Mouse (Mus musculus) kidney, adult 11 months (tissue): Measurements from ENCODE around the gene Trp53i11.

Experiments used
- DNase-seq: peaks from one replicate; pipeline ENCODE4 v3.0.0; 2022

Trp53i11 gene

DNA sequence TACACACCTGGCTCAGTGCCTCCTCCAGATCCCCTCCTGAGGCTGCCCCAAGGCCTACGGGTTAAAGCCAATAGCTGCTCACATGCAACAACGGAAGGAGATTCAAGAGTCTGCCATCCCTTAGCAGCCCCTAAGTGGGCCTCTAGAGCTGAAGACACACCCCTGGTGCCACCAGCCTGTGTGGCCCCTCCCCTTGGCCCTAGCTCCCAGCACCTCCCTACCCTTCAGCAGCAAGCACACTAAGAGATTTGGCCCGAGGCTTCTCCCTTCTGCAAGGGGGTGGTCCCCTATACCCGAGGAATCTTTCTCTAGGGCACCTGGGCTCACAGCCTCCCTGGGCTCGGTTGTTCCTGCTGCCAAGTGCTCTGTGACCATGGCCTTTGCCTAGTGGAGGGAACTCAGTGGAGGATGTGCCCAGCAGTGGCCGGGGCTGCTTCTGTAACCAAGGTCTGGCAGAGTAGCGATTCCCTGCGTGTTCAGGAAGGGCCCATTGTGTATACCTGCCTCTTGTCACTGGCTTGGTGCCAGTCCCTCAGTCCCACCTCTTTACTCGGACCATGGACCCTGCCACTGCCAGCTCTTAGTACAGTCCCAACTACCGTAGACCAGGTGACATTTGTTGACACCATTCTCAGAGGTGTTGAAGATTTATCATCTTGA, 13.5 kb downstream of the Trp53i11 start:
- no peak for DNase-seq

DNA sequence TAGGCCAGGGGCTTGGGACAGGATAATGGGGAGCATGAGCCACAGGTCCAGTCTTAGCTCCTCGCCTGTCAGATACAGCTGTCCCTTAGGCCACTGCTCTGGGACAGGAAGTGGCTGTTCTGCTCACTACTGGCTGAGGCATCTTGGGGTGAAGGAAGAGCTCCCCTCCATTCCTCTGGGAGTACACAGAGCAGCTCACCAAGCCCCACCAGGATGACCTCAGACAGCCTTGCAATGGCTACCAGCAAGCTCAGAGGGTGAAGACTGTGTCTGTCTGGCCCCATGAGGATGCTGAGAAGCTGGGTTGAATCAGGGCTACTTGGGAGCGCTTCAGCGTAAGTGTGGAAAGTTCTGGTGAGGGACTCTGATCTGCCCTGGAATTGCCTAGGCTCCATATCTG, 14.6 kb downstream of the Trp53i11 start:
- no peak for DNase-seq

DNA sequence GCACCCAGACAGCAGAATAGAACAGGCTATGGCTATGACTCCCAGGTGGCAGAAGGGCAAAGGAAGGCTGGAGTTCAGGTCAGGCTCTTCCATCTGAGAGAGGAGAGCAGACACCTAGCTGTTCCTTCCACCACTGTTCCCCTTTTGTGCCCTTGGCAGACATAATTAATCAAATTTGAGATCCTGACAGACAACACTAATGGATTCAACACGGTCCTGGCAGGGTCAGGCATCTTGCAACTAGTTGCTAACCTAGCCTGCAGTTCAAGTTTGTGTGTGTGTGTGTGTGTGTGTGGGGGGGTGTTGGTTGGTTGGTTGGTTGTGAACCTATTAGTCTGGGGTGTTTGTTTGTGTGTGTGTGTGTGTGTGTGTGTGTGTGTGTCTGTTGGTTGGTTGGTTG, 15.4 kb downstream of the Trp53i11 start:
- no peak for DNase-seq

DNA sequence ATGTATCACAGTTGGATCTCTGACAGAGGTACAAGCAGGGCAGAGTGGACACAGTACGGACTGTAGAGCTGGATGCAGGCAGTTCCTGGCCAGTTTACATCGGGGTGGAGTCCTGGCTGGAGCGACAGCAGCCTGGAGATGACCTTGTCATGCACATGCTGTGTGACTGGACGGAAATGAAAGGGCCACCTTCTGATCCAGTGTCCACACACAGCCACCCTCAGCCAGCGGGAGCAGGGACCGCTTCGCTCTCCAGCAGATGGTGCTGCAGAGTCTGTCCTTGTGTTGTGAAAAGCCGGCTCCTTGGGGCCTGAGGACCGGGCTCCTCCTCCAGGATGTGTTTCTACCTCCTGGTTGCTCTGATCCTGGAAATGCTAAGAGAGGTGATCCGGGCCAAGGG, 16.3 kb downstream of the Trp53i11 start:
- DNase-seq, result peak; percentile 46

DNA sequence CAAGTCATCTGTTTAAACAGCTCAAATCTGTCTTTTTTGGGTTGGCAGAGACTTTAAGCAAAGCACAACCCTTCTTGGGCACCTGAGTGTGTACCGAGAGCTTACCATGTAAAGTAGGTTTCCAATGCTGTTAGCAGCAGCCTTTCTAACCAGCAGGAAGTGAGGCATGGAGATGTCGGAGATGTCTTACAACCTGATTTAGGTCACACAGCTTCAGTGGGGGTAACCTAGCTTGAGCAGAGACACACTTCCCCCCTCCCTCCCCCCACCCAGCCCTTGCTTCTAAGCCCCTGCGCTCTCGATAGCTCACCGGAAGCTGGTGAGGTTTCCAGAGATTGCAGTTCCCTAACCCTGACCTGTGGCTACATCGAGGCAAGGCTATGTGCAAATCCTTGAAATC, 17.2 kb downstream of the Trp53i11 start:
- DNase-seq, result no peak

DNA sequence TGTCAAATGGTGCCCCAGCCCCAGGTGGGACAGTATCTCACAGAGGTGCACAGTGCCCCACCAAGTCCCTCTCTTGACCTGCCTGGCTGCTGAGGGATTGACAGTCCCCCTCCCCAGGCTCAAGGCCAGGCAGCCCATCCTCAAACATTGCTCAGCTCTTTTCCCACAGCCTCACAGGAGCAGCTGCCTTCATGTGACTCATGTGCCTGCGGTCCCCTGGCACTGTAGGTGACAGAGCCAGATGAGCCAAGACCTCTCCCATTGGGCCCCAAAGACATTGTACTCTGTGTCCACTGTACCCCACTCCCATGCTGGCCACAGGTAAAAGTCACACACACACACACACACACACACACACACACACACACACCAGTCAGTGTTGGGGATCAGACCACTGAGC, 18.8 kb downstream of the Trp53i11 start:
- DNase-seq, result no peak

DNA sequence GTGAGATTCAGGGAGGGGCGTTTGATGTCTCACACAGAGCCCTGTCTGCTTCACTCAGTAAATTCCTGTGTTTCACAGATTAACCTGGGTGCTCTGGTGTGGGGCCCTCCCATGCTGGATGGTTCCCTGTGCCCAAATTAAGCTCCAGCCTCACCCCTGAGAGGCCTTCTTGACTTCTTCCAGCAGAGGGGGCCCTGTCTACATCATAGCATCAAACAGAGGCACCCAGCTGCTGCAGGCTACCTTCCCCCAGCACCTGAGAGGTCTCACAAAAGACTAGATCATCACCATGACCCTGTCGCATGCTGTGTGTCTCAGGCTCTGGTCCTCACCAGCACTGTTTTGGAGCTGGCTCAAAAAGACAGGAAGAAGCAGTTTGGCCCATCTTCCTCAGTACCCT, 25.0 kb downstream of the Trp53i11 start:
- no peak for DNase-seq

DNA sequence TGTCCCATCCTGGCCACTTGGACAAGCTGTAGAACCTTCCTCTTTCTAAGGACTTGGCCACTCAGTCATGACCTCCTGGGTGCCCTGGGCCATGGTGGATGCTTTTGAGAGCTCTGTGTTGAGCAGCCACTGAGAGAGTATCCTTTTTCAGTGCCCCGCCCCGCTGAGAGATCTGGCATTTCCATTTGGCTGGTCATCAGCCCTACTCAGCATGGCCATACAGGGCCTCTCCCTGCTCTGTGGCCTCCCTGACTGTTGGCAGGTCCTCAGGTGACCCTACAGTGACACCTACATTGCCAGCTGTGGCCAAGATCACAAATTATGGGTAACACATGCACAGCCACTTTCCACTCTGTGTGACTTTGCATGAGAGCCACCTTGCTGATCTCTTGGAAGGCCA, 25.5 kb downstream of the Trp53i11 start:
- no peak for DNase-seq

DNA sequence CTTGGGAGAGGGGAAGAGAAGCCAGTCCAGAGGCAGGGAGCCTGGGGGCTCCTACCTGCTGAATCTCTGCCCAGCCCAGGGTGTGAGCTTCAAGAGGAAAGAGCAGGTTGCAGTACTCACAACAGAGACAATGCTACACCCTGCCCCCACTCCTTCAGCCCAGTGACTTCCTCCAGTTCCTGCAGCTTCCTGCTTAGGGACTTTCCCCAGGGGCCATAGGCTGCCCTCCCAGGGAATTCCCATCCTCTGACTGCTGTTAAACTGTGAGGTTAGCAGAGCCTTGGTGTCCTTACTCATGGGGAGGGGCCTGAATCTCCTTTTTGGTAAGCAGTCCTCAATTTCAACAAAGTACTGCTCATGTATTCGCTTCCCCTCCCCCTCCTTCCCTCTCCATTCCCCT, 26.8 kb downstream of the Trp53i11 start:
- no peak for DNase-seq

DNA sequence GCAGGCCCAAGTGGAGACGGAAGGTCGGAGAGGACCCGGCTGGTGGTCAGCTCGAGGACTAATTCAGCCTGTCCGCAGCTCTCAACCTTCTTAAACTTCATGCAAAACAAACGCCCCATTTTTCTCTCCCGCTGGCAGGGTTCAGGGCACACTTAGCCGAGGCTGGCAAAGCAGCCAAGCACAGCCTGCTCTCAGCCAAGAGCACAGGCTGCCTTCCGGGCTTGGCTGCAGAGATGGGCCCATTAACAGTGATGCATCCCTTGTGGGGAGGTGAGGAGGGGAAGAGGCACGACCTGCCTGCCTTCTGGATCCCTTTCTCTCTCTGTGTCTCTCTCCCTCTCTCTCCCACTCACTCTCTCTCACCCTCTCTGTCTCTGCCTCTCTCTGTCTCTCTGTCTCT, 28.4 kb downstream of the Trp53i11 start:
- no peak for DNase-seq

DNA sequence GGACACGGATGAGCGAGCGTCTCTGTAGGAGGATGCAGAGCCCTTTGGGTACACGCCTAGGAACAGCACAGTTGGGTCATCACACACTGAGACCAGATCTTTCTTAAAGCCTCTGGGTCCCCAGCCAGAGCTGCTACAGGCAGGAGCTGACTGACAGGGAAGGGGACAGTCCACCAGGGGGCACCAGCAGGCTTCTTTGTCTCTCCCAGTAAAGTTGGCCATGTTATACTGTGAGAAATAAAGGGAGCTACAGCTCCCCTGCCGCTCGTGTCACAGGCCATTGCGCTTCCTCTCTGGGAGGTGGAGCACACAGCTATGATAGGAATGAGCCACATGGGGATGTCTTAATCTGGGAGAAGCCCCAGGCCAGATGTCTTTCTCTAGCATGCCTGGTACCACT, 29.7 kb downstream of the Trp53i11 start:
- DNase-seq, result peak; percentile 77

DNA sequence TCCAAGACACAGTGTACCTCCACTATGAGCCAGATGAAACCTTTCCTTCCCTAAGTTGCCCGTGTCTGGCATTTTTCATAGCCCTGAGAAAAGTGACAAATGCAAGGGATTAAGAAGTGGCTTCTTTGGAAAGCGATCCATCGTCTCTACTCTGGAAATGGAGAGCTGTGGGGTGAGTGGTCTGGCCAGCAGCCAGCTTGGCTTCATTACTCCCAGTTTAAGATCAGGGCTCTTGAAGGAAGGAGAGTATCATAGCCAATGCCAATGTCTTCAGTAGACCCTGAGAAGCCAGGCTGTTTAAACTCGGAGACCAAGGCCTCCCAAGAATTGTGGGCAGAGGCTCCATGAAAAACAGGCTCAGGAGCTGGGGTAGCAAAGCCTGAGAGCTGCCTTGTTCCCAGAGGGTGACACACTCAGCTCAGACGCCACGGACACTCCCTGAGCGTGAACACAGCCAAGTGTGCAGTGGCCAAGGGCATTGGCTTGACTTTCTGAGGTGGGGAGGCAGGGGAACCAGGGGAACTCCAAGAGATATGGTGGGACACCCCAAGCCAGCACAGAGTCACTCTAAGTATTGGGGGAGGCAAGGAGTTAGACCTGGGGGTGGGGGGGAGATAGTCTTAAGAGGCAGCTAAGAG, 31.1 kb downstream of the Trp53i11 start:
- DNase-seq, result no peak

DNA sequence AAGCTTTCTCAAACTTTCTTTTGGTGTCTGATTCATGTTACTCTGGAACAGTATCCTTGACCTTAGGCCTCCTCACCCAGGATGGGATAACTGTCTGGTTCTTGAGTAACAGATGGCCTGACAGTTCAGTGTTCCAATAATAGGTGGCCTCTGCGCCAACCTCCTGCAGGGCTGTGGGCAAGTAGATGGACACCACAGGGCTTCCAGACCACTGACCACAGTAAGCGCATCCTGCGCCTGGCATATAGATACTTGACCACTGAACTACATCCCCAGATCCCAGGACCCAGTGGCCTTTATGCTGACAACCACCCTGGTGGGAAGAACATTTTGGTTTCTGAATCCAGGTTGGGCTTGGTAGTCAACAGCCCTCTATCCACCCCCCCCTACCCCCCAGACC, 32.2 kb downstream of the Trp53i11 start:
- no peak for DNase-seq

DNA sequence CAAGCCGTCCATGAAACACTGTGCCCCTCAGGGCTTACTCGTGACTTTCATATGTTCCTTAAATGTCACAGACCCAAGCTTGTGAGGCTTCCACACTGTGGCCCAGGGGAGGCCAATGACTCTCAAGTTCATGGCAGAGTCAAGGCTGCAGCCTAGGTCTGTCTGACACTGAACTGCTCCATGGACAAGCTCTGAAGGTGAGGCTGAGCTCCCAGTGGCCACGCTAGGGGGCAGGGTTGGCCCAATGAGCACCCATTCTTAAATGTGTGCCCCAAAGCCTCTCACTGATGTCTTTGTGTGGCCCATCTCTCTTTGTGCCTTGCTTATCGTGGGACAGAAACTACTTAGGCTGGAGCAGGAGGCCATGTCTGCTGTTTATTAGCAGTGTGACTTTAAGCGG, 33.1 kb downstream of the Trp53i11 start:
- no peak for DNase-seq

DNA sequence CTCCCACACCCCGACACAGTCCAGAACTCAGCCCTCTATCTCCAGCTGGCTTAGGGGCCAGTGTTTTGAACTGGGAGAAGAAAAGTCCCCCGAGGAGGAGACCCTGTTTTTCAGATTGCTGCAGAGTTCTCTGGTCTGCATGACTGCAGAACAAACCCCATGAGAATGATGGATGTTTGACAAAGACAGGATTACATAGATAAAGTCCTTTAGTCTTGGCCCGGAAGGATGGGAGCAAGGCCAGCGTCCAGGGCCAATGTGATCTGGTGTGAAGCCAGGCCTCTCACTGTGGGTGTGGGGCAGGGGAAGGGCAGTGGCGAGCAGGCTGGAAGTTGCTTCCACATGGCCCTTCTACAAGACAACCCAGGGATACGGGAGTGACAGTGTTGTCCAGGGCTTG, 36.1 kb downstream of the Trp53i11 start:
- DNase-seq, result no peak

DNA sequence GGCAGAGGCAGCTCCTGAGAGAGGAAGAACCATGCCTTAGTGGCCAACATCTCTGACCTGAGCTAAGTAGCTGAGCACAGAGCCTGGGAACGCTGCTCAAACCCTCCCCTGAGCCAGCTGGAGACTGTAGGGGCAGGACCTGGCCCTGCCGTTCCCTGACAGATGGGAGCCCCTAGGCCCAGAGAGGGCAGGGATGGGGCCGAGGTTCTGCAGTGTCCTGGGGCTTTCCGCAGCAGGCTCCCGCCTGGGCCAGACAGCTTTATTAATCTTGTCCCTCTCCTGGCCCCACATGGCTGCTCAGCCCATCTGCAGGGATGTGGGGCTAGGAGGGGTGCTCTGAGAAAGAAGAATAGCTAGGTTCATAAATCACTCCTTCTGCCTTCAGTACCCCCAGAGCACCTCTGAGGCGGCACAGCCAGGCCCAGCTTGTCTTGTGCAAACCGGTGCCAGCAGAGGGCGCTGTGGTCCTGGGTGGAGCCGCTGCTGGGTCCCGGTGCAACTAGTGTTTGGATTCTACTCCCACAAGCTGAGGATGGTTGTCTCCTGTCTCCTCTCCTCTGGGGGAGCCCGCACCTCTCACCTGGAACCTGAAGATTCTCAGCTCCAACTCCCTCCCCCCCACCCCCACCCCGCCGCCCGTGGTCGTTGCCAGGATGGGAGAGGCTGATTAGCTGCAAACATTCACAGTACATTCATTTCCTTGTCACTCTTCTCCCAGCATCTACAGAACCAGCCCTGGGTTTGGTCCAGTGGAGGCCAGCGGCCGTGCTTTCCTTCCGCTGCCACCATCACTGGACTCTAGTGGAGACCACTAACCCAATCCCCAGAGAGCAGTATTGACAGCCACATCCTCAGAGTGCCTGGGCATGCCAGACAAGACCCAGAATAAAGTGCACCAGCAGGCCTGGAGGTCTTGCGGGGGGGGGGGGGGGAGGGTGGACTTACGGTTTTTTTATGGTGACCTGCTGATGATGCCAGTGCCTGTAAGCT, 39.6 kb downstream of the Trp53i11 start:
- peak; percentile 68 for DNase-seq

DNA sequence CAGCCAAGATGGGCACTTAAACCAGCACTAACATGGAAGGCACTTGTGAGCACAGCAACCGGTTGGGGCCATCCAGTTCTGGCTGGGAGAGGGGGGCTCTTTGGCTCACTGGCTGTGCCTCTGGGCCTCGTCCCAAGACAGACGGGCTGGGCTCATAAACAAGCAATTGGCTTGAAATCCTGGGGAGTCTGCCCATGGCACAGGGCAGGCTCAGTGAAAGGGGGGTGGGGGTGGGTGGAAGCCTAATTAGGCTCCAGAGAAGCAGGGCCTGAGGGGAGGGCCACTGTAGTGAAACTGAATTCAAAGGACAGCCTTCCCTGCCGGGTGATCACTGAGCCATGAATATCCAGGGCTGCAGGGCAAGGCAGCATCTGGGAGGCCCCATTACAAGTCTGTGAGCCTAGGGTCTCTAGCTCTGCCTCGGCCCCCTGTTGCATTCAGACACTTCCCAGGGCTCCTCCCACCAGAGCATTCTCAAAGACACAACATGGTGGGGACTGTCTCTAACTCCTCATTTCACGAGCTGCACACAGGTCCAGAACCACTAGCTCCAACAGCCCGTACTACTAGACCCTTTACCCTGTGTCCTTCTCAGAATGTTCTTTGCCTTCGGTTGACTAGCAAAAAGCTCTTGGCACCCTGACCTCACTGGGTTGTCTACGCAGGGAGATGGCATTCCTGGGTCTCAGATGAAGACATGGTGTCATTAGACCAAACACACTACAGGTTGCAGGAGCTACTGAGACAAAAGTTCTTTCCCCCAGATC, 40.5 kb downstream of the Trp53i11 start:
- peak; percentile 30 for DNase-seq

DNA sequence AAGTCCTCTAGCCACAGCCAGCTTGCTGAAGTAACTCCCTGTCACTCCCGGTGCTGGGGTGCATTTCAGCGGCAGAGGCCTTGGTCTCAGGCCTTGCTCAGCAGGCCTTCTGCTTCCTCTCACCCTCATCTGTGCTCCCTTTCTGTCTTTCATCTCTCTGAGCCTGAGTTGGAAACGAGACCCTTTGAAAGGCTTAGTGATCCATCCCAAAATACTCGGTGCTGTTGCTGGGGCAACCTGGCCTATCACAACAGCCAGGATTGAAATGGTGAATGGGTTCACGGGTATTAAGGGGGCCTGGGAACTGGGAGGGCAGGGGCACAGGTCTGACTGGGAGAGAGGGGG, 41.1 kb downstream of the Trp53i11 start:
- DNase-seq, result no peak

DNA sequence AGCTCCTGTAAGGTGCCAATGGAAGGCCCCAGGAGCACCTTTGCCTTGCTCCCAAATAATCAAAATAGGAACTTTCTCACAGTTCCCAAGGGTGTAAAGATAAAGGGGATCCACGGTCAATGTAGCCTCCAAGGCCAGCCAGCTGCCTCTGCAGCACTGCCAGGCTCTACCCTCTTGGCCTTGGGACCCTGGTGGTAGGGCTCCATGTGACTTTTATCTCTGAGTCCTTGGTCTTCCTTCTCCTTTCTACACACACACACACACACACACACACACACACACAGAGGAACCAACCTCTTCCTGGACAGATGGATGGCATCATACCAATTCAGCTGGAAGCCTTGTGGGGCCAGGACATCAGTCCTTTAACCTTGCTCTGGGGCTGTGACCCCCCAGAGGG, 44.8 kb downstream of the Trp53i11 start:
- DNase-seq, result no peak

DNA sequence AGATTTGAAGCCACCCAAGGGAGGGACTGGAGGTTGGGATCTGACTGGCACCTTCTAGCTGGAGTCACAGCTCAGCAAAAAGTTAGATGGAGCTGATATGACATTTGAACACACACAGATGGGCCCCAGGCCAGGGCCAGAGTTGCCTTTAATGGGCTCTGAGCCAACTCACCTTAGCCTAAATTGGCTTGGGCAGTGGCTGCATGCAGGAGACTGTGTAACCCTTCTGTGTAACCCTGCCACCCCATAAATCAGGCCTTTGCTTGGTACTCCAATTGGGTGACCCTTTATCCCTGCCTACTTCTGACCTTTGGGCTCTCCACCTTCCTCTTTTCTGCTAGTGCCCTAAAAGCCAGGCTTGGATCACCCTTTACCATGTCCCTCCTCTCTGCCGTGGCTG, 49.7 kb downstream of the Trp53i11 start:
- peak; percentile 77 for DNase-seq

DNA sequence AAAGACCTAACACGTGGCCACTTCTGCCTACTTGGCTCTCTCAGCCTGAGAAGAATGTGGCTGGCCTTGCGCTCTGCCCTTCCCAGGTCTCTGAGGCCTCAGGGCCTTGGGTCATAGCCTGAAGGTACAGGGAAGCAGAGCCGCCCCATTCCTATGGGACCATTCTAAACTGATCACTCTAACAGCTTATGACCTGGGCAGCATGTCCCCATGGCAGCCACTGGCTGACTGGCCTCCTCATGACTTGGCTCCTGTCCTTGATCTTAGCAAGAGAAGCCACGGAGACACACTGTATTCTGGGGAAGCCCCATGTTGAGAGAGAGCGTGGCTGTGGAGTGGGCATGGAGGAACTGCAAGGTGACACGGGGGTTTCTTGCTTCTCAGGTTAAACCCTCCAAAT, 51.5 kb downstream of the Trp53i11 start:
- DNase-seq, result no peak

DNA sequence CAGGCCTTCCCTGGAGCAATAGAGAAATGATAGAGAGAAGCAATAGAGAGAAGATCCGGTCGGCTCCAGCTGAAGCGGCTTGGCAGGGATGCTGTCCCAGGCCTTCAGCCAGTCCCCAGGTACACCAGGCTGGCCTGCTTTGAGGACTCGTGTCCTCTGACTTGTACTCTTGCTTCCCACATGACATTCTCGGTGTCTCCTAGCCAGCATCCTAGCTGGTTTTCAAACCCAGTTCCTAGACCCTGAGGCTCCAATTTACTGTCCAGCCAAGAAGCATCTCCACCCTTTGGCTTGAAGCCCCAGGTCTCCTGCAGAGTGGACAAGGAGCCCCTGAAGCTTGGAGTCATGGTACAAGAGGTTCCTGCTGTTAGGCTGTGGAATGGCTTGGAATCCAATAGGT, 54.8 kb downstream of the Trp53i11 start:
- DNase-seq, result no peak

DNA sequence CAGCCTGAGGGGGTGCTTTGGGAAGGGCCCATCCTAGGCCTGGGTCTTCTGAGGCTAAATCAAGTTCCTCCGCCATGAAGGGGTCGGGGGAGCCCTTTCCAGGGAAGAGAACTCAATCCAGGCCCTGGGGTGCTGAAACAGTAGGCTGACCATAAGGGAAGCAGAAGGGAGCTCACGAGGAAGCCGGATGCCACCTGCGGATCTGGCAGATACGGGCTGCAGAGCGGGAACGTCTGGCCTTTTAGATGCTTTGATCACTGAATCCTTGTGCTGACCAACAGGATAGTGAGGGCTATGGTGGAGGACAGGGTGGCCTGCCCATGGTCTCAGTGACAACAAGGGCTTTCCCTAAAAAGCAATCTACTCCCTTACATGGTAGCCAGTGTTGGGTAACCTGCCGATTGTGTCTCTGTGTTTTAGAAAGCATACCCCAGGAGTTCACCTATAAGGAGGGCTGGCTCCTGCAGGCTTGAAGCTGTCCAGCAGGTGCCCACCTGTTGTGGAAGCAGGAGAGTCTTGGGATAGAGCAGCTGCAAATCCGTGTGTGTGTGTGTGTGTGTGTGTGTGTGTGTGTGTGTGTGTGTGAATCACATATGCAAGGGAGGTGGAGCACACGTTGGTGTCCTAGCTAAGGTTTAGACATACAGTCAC, 56.2 kb downstream of the Trp53i11 start:
- DNase-seq, result no peak
